In genomic region chr7:39580066-39580465, GRCm38 (mm10) we compare ENCODE assay signal across 26 mouse cellular contexts.
"Had no signal": no experiment of that assay in that cellular context is flagged by ENCODE, and none has a peak within 500 bp of the region (broad histone marks: within the 10 kb centered on the region; RNA-seq: fewer than 3 reads in every experiment).

No protein-coding gene starts in this region.

- DNase-seq: cerebellum, adult 9-11 months; cerebellum, postnatal 10 days; cerebellum, postnatal 14 days; cerebellum, postnatal 25 days; cerebellum, postnatal 36 days; embryo, embryonic 11 days; forebrain, postnatal 0 days; gastrocnemius, adult 2 months; gastrocnemius, postnatal 10 days; gastrocnemius, postnatal 14 days; gastrocnemius, postnatal 25 days; gastrocnemius, postnatal 36 days; heart, adult 11 months; heart, adult 18-20 months; heart, adult 2 months had no signal

- H3K4me2 ChIP-seq: embryonic facial prominence, embryonic 12.5 days; embryonic facial prominence, embryonic 13.5 days; embryonic facial prominence, embryonic 15.5 days; forebrain, embryonic 12.5 days; forebrain, embryonic 13.5 days; forebrain, embryonic 15.5 days had no signal

- H3K9me3 ChIP-seq: embryonic facial prominence, embryonic 10.5 days; embryonic facial prominence, embryonic 12.5 days; embryonic facial prominence, embryonic 13.5 days; embryonic facial prominence, embryonic 15.5 days; forebrain, embryonic 10.5 days; forebrain, embryonic 12.5 days; forebrain, embryonic 13.5 days; forebrain, embryonic 15.5 days had no signal

- H3K36me3 ChIP-seq: embryonic facial prominence, embryonic 10.5 days; embryonic facial prominence, embryonic 12.5 days; embryonic facial prominence, embryonic 13.5 days; embryonic facial prominence, embryonic 15.5 days; forebrain, embryonic 10.5 days; forebrain, embryonic 12.5 days; forebrain, embryonic 15.5 days had no signal

- ATAC-seq: forebrain, embryonic 13.5 days; forebrain, embryonic 14.5 days; forebrain, embryonic 15.5 days; forebrain, embryonic 16.5 days; forebrain, postnatal 0 days had no signal

- H3K27me3 ChIP-seq: embryonic facial prominence, embryonic 12.5 days; embryonic facial prominence, embryonic 13.5 days; embryonic facial prominence, embryonic 15.5 days; forebrain, embryonic 12.5 days; forebrain, embryonic 13.5 days; forebrain, embryonic 15.5 days had no signal

- H3K9ac ChIP-seq: embryonic facial prominence, embryonic 12.5 days; embryonic facial prominence, embryonic 13.5 days; embryonic facial prominence, embryonic 15.5 days; forebrain, embryonic 12.5 days; forebrain, embryonic 13.5 days; forebrain, embryonic 15.5 days; forebrain, postnatal 0 days had no signal

- H3K4me1 ChIP-seq: embryonic facial prominence, embryonic 10.5 days; embryonic facial prominence, embryonic 12.5 days; embryonic facial prominence, embryonic 13.5 days; embryonic facial prominence, embryonic 15.5 days; forebrain, embryonic 10.5 days; forebrain, embryonic 12.5 days; forebrain, embryonic 13.5 days; forebrain, embryonic 15.5 days had no signal

- H3K4me3 ChIP-seq: embryonic facial prominence, embryonic 10.5 days; embryonic facial prominence, embryonic 12.5 days; embryonic facial prominence, embryonic 13.5 days; embryonic facial prominence, embryonic 15.5 days; erythroblast, embryonic 14.5 days; forebrain, embryonic 10.5 days; forebrain, embryonic 12.5 days; forebrain, embryonic 13.5 days; forebrain, embryonic 15.5 days; gastrocnemius, adult 2 months; heart, adult 2 months had no signal

- H3K27ac ChIP-seq: embryonic facial prominence, embryonic 10.5 days; embryonic facial prominence, embryonic 12.5 days; embryonic facial prominence, embryonic 13.5 days; embryonic facial prominence, embryonic 15.5 days; forebrain, embryonic 10.5 days; forebrain, embryonic 12.5 days; forebrain, embryonic 13.5 days; forebrain, embryonic 15.5 days; gastrocnemius, adult 2 months; heart, adult 2 months had no signal
